Mouse (Mus musculus) frontal cortex, adult (tissue): Measurements from ENCODE around the gene Arhgap29.

Experiments
- ATAC-seq: cut with Nextera tagmentation; 2 replicates; pipeline ENCODE4 v1.9.2; 2017; ENCODE audit warnings: mild to moderate bottlenecking, moderate library complexity, mixed read lengths; ENCODE audit not compliant: low TSS enrichment

The Arhgap29 gene

GRCm38 (mm10) chr3:122009818-122010217, 57.5 kb downstream of the Arhgap29 start:
- ATAC-seq: peak; percentile 41; the same call in 1 of the 2 replicates

- peak; percentile 59 for ATAC-seq
Measured at GRCm38 (mm10) chr3:122010292-122010691, 58.0 kb downstream of the Arhgap29 start.

- no peak for ATAC-seq
Measured at GRCm38 (mm10) chr3:122012464-122012863, 60.1 kb downstream of the Arhgap29 start.

GRCm38 (mm10) chr3:122018421-122018820, 66.1 kb downstream of the Arhgap29 start:
- no peak for ATAC-seq

DNA sequence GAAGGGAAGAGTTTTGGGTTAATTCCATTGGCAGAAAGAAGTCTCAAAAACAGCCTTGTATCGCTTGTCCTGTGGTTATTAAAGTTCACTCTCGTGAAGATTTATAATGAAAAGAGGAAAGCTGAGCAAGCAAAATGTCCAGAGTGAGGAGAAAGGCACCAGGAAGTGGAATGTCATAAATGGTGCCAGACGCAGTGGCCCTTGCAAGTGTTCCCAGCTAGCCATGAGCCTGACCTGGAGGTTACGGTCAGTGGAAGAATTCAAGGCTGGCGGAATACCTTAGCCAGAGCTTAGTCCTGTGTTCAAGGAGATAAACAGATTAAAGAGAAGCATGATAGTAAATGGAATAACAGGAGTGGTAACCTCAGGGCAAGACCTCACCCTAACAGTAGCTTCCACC, 66.8 kb downstream of the Arhgap29 start:
- no peak for ATAC-seq

DNA sequence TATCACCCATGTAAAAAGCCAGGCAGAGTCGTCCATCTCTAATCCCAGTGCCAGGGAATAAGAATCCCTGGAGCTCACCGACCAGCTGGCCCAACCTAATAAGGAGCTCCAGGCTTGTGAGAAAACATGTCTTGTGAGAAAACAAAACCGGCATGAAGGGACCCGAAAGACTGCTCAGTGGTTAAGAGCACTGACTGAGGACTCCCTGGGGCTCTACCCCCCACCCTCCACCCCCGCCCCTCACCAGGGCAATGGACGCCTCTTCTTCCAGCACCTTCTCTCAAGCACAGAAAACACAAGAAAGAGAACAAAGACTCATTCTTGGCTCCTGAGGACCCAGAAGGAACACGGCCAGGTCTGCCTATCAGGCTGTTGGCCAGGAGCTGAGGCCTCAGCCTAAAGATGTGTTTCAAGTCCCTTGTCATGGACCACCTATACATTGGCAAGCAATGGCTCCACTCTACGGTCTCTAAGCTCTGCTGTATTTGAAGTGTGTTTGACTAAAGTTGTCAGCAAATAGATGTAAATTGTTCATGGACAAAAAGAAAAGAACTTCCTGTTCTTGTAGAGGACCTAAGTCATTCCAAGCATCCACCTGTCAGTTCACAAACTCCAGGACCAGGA, 68.8 kb downstream of the Arhgap29 start:
- no peak for ATAC-seq

GRCm38 (mm10) chr3:122022355-122022754, 70.0 kb downstream of the Arhgap29 start:
- ATAC-seq: no peak

DNA sequence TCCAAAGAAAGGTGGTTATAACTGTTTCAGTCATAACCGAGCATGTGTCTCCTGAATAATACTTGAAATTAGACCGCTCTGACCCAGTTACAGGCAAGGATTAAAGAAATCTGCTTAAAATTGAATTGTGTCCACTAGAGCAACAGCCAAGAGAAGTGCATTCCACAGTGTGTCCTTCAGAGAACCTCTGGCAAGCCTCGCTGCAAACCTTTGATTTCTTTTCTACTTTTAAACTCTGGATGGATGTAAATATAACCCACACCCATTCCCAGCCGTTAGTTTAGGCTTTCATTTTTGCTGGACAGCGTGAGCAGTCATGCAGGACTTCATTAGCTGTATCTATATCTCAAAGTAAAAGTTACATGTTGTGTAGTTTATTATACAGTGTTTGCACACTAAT, 74.3 kb downstream of the Arhgap29 start:
- ATAC-seq: no peak

DNA sequence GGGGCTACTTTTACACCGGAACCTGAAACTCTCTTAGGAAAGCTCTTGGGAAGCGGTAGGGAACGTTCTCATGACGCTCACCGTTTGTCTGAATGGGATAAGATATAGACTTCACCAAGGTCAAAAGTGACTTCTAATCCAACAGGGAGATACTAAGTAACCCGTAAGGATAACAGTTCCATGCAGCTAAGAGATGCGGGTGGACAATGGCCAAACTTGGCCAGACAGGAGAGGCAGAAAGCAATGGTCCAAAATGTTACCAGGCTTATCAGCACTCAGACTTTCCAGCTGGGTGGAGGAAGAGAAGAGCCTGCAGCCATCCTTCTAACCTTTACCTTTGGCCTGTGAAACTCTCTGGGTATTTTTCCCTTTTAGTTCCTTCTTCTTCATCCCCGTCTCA, 75.4 kb downstream of the Arhgap29 start:
- ATAC-seq: no peak

- no peak for ATAC-seq
Measured at GRCm38 (mm10) chr3:122033248-122033837, 81.0 kb downstream of the Arhgap29 start.

GRCm38 (mm10) chr3:122034240-122034639, 81.9 kb downstream of the Arhgap29 start:
- ATAC-seq: no peak

GRCm38 (mm10) chr3:122035092-122035491, 82.8 kb downstream of the Arhgap29 start:
- ATAC-seq: no peak

DNA sequence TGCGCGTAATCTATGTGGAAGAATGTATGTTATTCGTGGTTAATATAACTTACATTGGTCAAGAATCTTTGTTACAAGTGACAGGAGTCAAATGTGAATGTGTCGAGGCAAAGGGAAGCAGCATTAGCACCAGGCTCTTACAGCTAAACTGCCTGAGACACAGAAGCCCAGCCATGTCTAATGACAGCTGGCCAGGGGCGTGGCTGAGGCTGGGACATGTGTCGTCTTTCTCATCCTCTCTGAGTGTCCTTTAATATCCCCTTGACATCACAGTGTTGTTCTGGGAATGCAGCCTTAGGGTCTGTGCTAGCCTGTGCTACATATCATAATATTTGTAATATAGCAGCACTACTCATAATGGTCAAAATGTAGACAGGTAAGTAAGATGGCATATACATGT, 88.2 kb downstream of the Arhgap29 start:
- ATAC-seq: no peak

DNA sequence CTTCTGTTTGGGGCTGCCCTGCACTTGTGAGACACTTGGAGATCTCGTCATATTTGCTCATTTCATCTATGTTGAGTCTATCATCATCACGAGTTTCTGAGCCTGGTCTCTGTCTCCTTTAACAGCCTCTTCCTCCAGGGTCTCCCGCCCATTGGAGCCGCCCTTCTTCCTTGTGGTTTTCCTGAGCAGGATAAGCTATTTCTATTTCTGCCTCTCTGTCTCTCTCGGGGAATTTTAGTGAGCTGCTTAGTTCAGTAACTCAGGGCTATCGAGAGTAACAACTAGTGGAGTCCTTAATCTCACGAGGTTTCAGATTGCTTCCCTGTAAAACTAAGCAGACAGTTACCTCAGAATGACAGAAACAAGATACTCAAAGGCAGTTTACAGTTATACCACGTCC, 90.8 kb downstream of the Arhgap29 start:
- no peak for ATAC-seq

GRCm38 (mm10) chr3:122043799-122044547, 91.6 kb downstream of the Arhgap29 start, which contains the start of gene Abca4:
Gene Abca4, plus strand, starts transcription at chr3:122044443.
- ATAC-seq: no peak

DNA sequence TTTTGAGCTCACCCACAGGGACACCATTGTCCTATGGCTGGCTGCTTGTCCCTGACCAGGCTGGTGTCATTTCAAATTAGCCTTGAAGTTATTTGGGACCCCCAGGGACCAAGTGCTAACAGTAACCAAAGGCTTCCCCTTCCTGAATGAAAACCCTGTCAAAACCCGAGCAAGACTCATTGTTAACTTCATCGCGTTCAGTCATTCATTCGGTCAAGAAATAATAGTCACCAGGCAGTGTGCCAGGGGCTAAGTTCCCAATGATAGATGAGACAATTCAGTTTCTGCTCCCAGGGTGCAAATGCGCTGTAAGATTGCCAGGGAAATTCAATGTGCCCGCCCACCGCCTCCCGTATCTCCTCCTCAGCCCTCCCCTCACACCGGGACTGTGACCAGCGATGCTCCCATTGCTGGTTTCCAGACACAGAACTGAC, 93.9 kb downstream of the Arhgap29 start:
- no peak for ATAC-seq

GRCm38 (mm10) chr3:122047402-122047801, 95.1 kb downstream of the Arhgap29 start:
- ATAC-seq: peak; percentile 50; the same call in 1 of the 2 replicates

- peak; percentile 89 for ATAC-seq
Measured at GRCm38 (mm10) chr3:122047921-122048861, 95.8 kb downstream of the Arhgap29 start.

- ATAC-seq: no peak
Measured at GRCm38 (mm10) chr3:122049158-122049557, 96.8 kb downstream of the Arhgap29 start.

GRCm38 (mm10) chr3:122058439-122059198, 106.3 kb downstream of the Arhgap29 start:
- ATAC-seq: no peak

DNA sequence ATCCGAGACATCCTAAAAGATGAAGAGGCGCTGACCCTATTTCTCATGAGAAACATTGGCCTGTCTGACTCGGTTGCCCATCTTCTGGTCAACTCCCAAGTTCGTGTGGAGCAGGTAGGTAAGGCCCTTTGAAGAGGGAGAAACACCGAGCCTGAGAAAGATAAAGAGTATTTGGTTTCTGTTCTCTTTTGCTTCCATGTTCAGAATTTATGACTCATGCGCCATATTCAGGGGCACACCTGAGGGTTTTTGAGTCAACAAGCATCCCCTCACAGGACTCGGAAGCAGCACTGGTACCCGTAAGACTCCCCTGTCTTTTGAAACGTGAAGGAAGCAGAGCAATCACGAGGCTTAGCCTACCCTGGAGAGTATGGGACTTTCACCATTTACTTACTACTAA, 110.2 kb downstream of the Arhgap29 start:
- ATAC-seq: no peak
